Mouse (Mus musculus) thymus, adult 2 months (tissue): ENCODE measurements around the gene Lnx1.

ENCODE experiments used
- CTCF ChIP-seq: fragments of 200-500 bp; IDR thresholded peaks from 2 replicates; pipeline ENCODE4 v1.5.1; 2012; ENCODE audit warnings: mild to moderate bottlenecking, control low read depth, low read length, moderate library complexity, borderline replicate concordance; ENCODE audit not compliant: control insufficient read depth, poor library complexity, insufficient read depth; ENCODE audit errors: extremely low read depth
- POLR2A ChIP-seq: fragments of 200-500 bp; IDR thresholded peaks from 2 replicates; pipeline ENCODE4 v1.6.1; 2012; ENCODE audit warnings: mild to moderate bottlenecking, low read length, control low read depth, moderate library complexity; ENCODE audit not compliant: control insufficient read depth, poor library complexity, insufficient read depth; ENCODE audit errors: extremely low read depth

- TF ChIP-seq CTCF (no peak), POLR2A (no peak)
Measured at GRCm38 (mm10) chr5:74697534-74697933, 5.2 kb downstream of the Lnx1 start.
